Mouse (Mus musculus): ENCODE data around the gene Lpo.

GRCm38 (mm10) chr11:87778915-87779314 lies 49.2 kb downstream of the Lpo start:
- TF ChIP-seq EP300 (IDR thresholded peaks at IDR 0.05) (no peak), CTCF (IDR thresholded peaks at IDR 0.05) (no peak)
